Mouse (Mus musculus): ENCODE measurements around the gene Rad18.

DNA sequence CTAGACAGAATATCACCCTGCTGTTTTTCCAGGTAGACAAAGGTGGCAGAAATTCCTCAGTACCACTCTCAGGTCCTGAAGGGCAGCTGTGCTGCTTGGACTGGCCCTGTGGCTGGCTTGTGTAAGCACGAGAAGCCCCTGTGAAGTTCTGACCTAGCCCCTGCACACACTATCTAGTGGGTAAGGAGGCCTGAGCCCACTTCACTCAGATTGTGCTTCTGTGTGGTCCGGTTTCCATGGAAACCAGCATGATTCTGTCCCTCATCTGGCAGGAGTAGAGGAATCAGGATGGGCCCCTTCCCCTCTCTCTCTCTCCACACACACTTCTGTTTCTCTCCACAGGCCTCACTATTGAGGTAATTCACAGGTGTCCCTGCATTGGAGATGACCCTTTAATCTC, 38.6 kb upstream of the Rad18 start:
- no peak for TF ChIP-seq CTCF (conservative IDR thresholded peaks at IDR 0.05; ENCODE audit: low read length)
- TF ChIP-seq NANOG (IDR thresholded peaks at IDR 0.05; ENCODE audit: borderline replicate concordance, low read length), result no peak
- no peak for TF ChIP-seq POU5F1 (IDR thresholded peaks at IDR 0.05; ENCODE audit: borderline replicate concordance, low read length)

Measured in E14TG2a.4 (cell line).